Mouse (Mus musculus): ENCODE measurements at regions not wholly inside any gene's neighbourhood (a gene's known extent, or its start where the extent isn't known, plus 50 kb on each side); places are given as distances from the start of the nearest gene placed in this dataset.

DNA sequence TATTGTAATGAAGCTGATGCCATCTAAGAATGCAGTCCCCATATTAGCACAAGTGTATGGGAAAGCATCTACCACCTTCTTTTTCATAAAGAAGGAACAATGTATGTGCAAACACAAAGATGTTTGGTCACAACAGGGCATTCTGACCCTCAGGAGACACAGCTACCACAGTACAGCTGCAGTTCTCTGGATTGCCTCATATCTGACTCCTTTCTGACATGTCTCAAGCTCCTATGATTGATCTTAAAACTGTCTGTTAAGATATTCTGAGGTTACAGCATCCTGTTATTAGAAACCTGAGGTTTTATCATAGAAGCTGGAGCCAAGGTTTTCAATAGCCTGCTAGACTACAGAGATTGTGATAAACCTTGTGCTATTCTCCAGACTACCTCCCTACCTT is 813.0 kb downstream of the Ryr2 start:
- no peak overlapping the region for H3K9ac ChIP-seq
- H3K4me3 ChIP-seq (ENCODE audit: low read depth, low read length) = no peak overlapping the region
- H3K4me1 ChIP-seq (ENCODE audit: insufficient read depth) = no peaks in the 10 kb centered on the region
- H3K36me3 ChIP-seq (ENCODE audit: insufficient read depth) = no peaks in the 10 kb centered on the region
- H3K27me3 ChIP-seq (ENCODE audit: insufficient read depth, low read length) = no peaks in the 10 kb centered on the region
- no peak overlapping the region for H3K27ac ChIP-seq (ENCODE audit: low read depth)
- H3K4me2 ChIP-seq = no peak overlapping the region
- DNase-seq (no peak), ATAC-seq (ENCODE audit: insufficient read depth) (no peak)
- no peak for TF ChIP-seq CTCF (IDR thresholded peaks at IDR 0.05; ENCODE audit: low read depth)
- no peaks in the 10 kb centered on the region for H3K9me3 ChIP-seq (ENCODE audit: low read depth, low read length)

DNA sequence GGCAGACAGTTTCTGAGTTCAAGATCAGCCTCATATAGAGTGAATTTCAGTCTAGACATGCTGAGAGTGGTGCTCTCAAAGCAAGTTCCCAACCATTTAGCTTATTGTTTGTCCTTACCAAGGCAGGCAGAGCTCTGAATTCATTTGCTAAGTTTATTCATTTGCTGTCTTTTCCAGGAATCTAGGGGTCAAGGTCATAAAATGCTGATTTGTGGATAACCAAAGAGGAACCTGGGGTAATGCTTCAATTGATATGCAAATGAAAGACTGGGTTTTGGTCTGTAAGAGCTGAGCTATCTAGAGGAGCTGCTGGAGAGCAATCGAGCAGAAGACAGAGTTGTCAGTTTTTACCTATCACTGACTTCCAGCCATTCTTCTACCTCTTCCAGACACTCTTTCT is 832.8 kb downstream of the Ryr2 start:
- H3K36me3 ChIP-seq (ENCODE audit: insufficient read depth) = no peaks in the 10 kb centered on the region
- DNase-seq (no peak), ATAC-seq (ENCODE audit: insufficient read depth) (no peak)
- no peaks in the 10 kb centered on the region for H3K27me3 ChIP-seq (ENCODE audit: insufficient read depth, low read length)
- 39% methylated on average over 1 of the region's 1 CpGs for WGBS
- no peak overlapping the region for H3K9ac ChIP-seq
- no peak overlapping the region for H3K4me3 ChIP-seq (ENCODE audit: low read depth, low read length)
- no peak for TF ChIP-seq CTCF (IDR thresholded peaks at IDR 0.05; ENCODE audit: low read depth)
- H3K4me1 ChIP-seq (ENCODE audit: insufficient read depth) = no peaks in the 10 kb centered on the region
- H3K4me2 ChIP-seq = no peak overlapping the region
- no peak overlapping the region for H3K27ac ChIP-seq (ENCODE audit: low read depth)
- H3K9me3 ChIP-seq (ENCODE audit: low read depth, low read length) = no peaks in the 10 kb centered on the region

DNA sequence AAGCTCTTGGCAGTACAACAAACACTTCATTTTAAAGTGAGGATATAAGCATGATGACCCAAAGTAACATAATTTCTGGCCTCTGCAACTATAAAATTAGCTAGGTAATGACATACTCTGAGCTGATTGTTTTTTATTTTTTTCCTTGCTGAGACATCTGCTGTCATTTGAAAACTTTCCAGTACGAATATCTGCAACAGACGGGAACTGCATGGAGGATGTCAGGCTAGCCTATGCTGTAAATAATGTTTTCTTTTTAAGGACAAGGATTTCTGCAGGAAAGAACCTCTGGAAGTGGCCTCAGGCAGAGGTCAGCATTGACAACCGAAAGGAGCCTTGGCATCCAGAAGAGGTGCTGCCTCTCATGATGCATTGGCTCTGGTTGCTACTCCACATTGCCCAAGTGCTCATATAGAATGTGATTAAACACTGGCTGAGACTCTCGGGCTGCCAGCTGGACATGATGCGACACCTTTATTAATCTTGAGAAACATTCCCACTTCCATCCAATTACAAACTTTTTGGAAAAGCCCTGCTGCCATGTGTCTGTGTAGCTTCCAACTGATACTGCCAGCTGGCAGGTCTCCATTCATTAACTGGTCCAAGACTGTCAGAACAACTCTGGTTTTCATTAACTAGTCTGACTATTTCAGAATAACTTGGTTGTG is 837.9 kb downstream of the Ryr2 start:
- Histone ChIP-seq H3K9ac (no peak overlapping the region), H3K36me3 (ENCODE audit: insufficient read depth) (no peaks in the 10 kb centered on the region), H3K4me2 (no peak overlapping the region), H3K4me1 (ENCODE audit: insufficient read depth) (no peaks in the 10 kb centered on the region), H3K27me3 (ENCODE audit: insufficient read depth, low read length) (no peaks in the 10 kb centered on the region), H3K4me3 (ENCODE audit: low read depth, low read length) (no peak overlapping the region), H3K27ac (ENCODE audit: low read depth) (no peak overlapping the region), H3K9me3 (ENCODE audit: low read depth, low read length) (no peaks in the 10 kb centered on the region)
- WGBS = 54% methylated on average over 5 of the region's 5 CpGs
- DNase-seq = peak; percentile 1
- no peak for TF ChIP-seq CTCF (IDR thresholded peaks at IDR 0.05; ENCODE audit: low read depth)
- ATAC-seq (ENCODE audit: insufficient read depth) = no peak

DNA sequence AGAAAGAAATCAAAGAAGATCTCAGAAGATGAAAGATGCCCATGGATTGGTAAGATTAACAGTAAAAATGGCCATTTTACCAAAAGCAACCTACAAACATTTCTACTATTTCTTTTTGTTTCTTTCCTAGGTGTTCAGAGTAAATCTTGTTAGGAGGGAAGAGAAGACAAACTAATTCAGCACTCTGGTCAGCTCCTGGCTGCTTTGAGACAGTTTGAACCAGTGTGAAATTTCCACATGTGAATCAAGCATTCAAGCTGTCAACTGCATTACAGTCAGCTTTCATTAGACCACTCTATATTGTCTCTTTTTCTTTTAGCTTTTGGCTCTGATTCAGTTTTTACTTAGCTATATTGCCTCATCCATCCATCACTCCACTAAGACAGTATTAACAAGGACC is 859.2 kb downstream of the Ryr2 start:
- Histone ChIP-seq H3K9me3 (ENCODE audit: low read depth, low read length) (no peaks in the 10 kb centered on the region), H3K27ac (ENCODE audit: low read depth) (no peak overlapping the region), H3K4me1 (ENCODE audit: insufficient read depth) (no peaks in the 10 kb centered on the region), H3K27me3 (ENCODE audit: insufficient read depth, low read length) (no peaks in the 10 kb centered on the region), H3K9ac (no peak overlapping the region), H3K36me3 (ENCODE audit: insufficient read depth) (no peaks in the 10 kb centered on the region), H3K4me2 (no peak overlapping the region), H3K4me3 (ENCODE audit: low read depth, low read length) (no peak overlapping the region)
- TF ChIP-seq CTCF (IDR thresholded peaks at IDR 0.05; ENCODE audit: low read depth) = no peak
- ATAC-seq (ENCODE audit: insufficient read depth) (no peak), DNase-seq (peak; percentile 83)

DNA sequence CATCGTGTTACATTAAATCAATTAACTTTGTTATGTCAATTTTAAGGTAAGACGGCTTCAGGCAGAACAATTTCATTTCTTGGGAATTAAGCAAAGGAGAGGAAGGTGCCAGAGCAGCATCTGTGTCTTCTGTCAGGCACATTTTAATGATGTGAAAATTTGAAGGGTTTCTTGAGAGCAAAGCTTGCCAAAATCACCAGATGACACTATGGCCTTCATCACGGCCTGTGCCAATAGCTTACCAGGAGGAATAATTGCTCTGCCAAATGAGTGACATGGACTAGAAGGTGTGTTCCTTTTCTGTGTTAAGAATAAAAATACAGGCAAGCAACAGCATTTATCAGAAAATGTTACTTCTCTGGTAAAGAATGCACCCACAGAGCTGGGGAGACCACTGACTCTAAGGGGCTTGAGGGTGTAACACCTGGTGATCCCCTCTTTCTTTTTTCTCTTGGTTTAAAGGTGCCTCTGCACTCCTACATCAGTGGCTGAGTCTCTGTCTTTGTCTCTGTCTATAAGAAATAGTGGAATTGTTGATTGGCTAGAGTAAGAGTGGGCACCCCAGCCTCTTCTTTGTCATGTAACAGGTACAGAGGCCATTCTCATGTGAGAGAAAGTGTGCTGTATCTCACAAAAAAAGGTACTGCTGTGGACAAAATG is 856.2 kb upstream of the Chrm3 start:
- H3K9ac ChIP-seq = no peak overlapping the region
- no peak overlapping the region for H3K27ac ChIP-seq (ENCODE audit: low read depth)
- H3K9me3 ChIP-seq (ENCODE audit: low read depth, low read length) = no peaks in the 10 kb centered on the region
- no peak for DNase-seq
- no peaks in the 10 kb centered on the region for H3K27me3 ChIP-seq (ENCODE audit: insufficient read depth, low read length)
- no peak for TF ChIP-seq CTCF (IDR thresholded peaks at IDR 0.05; ENCODE audit: low read depth)
- 87% methylated on average over 3 of the region's 3 CpGs for WGBS
- H3K4me1 ChIP-seq (ENCODE audit: insufficient read depth) = no peaks in the 10 kb centered on the region
- ATAC-seq (ENCODE audit: insufficient read depth) = no peak
- H3K36me3 ChIP-seq (ENCODE audit: insufficient read depth) = no peaks in the 10 kb centered on the region
- H3K4me3 ChIP-seq (ENCODE audit: low read depth, low read length) = no peak overlapping the region
- H3K4me2 ChIP-seq = no peak overlapping the region

DNA sequence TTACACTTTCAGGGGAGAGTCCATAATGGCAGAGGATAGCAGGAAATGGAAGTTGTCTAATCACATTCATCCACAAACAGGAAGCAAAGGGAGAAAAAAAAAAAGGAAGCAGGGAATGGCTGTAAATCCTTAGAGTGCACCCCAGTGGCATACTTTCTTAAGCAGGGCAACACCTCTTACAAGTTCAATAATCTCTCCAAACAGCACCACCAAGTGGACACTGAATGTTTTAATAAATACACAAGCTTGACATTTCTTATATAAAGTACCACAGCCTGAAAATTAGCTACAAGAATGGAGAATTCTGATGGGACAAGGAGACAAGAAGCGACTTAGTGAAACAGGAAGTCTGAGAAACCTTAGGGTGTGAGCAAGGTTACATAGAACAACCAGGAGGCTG is 849.5 kb upstream of the Chrm3 start:
- Histone ChIP-seq H3K27ac (ENCODE audit: low read depth) (no peak overlapping the region), H3K27me3 (ENCODE audit: insufficient read depth, low read length) (no peaks in the 10 kb centered on the region), H3K9ac (no peak overlapping the region), H3K4me1 (ENCODE audit: insufficient read depth) (no peaks in the 10 kb centered on the region), H3K9me3 (ENCODE audit: low read depth, low read length) (no peaks in the 10 kb centered on the region), H3K4me3 (ENCODE audit: low read depth, low read length) (no peak overlapping the region), H3K4me2 (no peak overlapping the region), H3K36me3 (ENCODE audit: insufficient read depth) (no peaks in the 10 kb centered on the region)
- DNase-seq = peak; percentile 3
- ATAC-seq (ENCODE audit: insufficient read depth) = no peak
- TF ChIP-seq CTCF (IDR thresholded peaks at IDR 0.05; ENCODE audit: low read depth) = no peak
- 92% methylated on average over 1 of the region's 1 CpGs for WGBS

DNA sequence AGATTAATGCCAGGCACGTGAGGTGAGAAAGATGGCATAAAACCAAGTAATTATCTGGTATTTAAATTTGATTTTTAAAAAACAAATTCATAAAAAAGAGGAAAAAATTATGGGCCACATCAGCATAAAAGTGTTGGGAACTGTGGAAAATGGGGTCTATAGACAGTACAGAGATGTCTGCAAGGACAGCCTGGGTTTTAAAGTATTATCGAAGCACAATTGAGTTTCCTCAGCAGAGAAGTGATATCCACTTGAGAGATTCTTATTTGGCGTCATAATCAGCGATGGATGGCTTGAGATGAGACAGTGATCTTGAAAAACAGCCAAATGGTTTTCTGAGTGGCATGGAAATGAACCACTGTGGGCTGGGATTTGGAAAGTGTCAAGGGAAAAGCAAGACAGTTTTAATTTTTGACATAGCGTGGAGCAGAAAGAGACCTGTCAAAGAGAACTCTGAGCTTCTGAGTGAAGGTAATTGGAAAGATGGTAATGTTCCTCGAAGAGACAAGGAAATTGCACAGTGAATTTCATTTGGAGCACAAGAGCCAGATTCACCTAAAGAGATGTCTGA is 844.7 kb upstream of the Chrm3 start:
- ATAC-seq (ENCODE audit: insufficient read depth) (no peak), DNase-seq (no peak)
- no peaks in the 10 kb centered on the region for H3K4me1 ChIP-seq (ENCODE audit: insufficient read depth)
- H3K4me3 ChIP-seq (ENCODE audit: low read depth, low read length) = no peak overlapping the region
- no peak for TF ChIP-seq CTCF (IDR thresholded peaks at IDR 0.05; ENCODE audit: low read depth)
- WGBS = 84% methylated on average over 6 of the region's 6 CpGs
- no peaks in the 10 kb centered on the region for H3K36me3 ChIP-seq (ENCODE audit: insufficient read depth)
- no peaks in the 10 kb centered on the region for H3K27me3 ChIP-seq (ENCODE audit: insufficient read depth, low read length)
- no peak overlapping the region for H3K9ac ChIP-seq
- H3K27ac ChIP-seq (ENCODE audit: low read depth) = no peak overlapping the region
- no peak overlapping the region for H3K4me2 ChIP-seq
- H3K9me3 ChIP-seq (ENCODE audit: low read depth, low read length) = no peaks in the 10 kb centered on the region

All from lung, embryonic 14.5 days (tissue).